Mouse (Mus musculus) liver, adult 2 months (tissue): ENCODE results near the gene Tlr5. TPM values are rescaled to one million over a fixed set of nuclear protein-coding genes. Genes with fewer than 3 reads are reported as not detected.

Experiments used
- DNase-seq: peaks from one replicate; pipeline ENCODE4 v3.0.0-alpha.2; 2011; ENCODE audit warnings: low read depth, low spot score; ENCODE audit errors: extremely low read depth
- H3K27ac ChIP-seq: fragments of 200-500 bp; replicated peaks from 2 replicates; pipeline ENCODE4 v1.5.1; 2012; ENCODE audit warnings: low read depth, mild to moderate bottlenecking, control low read depth, inconsistent platforms, low read length; ENCODE audit not compliant: insufficient read depth
- H3K27me3 ChIP-seq: fragments of 200-500 bp; 2 replicates; pipeline ENCODE4 v1.6.1; 2012; ENCODE audit warnings: mild to moderate bottlenecking, moderate library complexity, low read length, inconsistent platforms; ENCODE audit not compliant: control insufficient read depth, insufficient read depth
- H3K36me3 ChIP-seq: fragments of 200-500 bp; 2 replicates; pipeline ENCODE4 v1.6.1; 2012; ENCODE audit warnings: low read length, inconsistent platforms; ENCODE audit not compliant: control insufficient read depth, insufficient read depth
- H3K4me1 ChIP-seq: fragments of 200-500 bp; 2 replicates; pipeline ENCODE4 v1.6.1; 2011; ENCODE audit warnings: low read length; ENCODE audit not compliant: control insufficient read depth, insufficient read depth
- H3K4me3 ChIP-seq: fragments of 200-500 bp; 2 replicates; pipeline ENCODE4 v1.5.1; 2011; ENCODE audit warnings: low read depth, mild to moderate bottlenecking, control low read depth, low read length, moderate library complexity; ENCODE audit not compliant: insufficient read depth
- H3K79me2 ChIP-seq: fragments of 200-500 bp; 2 replicates; pipeline ENCODE4 v1.6.1; 2012; ENCODE audit warnings: inconsistent platforms, mild to moderate bottlenecking, low read length, moderate library complexity; ENCODE audit not compliant: control insufficient read depth, insufficient read depth
- H3K9ac ChIP-seq: fragments of 200-500 bp; 2 replicates; pipeline ENCODE4 v1.6.1; 2012; ENCODE audit warnings: low read depth, mild to moderate bottlenecking, control low read depth, inconsistent platforms, low read length
- CTCF ChIP-seq: fragments of 200-500 bp; IDR thresholded peaks from 2 replicates; pipeline ENCODE4 v1.5.1; 2011; ENCODE audit warnings: low read depth, low read length, control low read depth
- POLR2A ChIP-seq: fragments of 200-500 bp; IDR thresholded peaks from 2 replicates; pipeline ENCODE4 v1.6.1; 2011; ENCODE audit warnings: low read length, control low read depth; ENCODE audit not compliant: insufficient read depth; ENCODE audit errors: extremely low read depth
- WGBS: fragments of 180-500 bp; shearing (Covaris S2); methylation state at CpG from one replicate; pipeline ENCODE4 v1.1.7; 2018; 5-methylcytosine and 5-hydroxymethylcytosine counted together
- polyA plus RNA-seq: library from polyadenylated mRNA; depleted of rRNA; stranded (reverse); fragments of >200 nt; gene quantifications from 2 replicates; pipeline ENCODE4 v1.2.3, GENCODE M21; 2012
- total RNA-seq: library from RNA; depleted of rRNA; stranded (reverse); fragments of >200 nt; gene quantifications from 2 replicates; pipeline ENCODE4 v1.2.3, GENCODE M21; 2014

Tlr5 gene
- total and polyA plus RNA-seq, 2 experiments: 3.2 to 6.3 TPM

DNA sequence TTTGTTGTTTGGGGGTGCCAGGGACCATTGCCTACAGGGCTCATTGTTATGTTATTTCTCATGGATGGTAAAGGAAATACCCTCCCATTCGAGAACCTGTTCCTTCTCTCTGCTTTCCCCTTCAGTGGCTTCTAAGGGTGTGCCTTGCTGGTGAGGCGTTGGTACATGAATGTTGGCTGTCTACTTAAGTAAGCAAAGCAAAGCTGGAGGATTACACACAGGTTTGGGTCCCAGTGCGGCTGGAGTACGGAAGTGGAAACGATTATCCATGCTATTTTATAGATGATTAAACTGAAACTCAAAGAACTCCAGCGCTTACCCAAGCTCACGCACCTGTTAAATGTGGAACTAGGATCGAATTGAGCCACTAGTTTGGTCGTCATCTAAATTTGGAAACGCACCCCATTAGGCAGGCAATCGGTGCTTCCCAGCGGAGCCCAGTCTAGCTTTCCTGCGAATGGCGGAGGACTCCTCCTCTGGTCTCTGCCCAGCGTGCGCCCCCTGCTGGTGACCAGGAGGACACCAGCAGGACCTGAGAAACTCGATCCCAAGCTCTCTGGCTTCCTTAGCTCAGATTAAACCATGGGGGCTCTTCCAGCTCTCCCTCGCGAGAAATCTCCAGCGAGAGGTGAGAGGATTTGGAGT lies 5.3 kb downstream of the Tlr5 start:
- peak overlapping the region; percentile 57 for H3K9ac ChIP-seq
- H3K27ac ChIP-seq: peak overlapping the region; percentile 35; the same call in 1 of the 2 replicates

GRCm38 (mm10) chr1:182961076-182961475 lies 6.5 kb downstream of the Tlr5 start:
- Histone ChIP-seq H3K9ac (no peak overlapping the region), H3K27me3 (no peaks in the 10 kb centered on the region), H3K4me1 (peaks cover 19% of the 10 kb centered on the region), H3K4me3 (no peak overlapping the region), H3K36me3 (no peaks in the 10 kb centered on the region), H3K79me2 (no peaks in the 10 kb centered on the region), H3K27ac (no peak overlapping the region)
- DNase-seq: no peak
- 95% methylated on average over 5 of the region's 5 CpGs for WGBS
- TF ChIP-seq CTCF: no peak
- no peak for TF ChIP-seq POLR2A

More for the DNA sequence above, 5.3 kb downstream of the Tlr5 start:
- WGBS: 1% methylated on average over 20 of the region's 20 CpGs
- H3K79me2 ChIP-seq: no peaks in the 10 kb centered on the region
- no peak for TF ChIP-seq POLR2A
- TF ChIP-seq CTCF: peak; percentile 97
- no peaks in the 10 kb centered on the region for H3K27me3 ChIP-seq
- H3K4me1 ChIP-seq: peaks cover 25% of the 10 kb centered on the region
- peak overlapping the region; percentile 55 for H3K4me3 ChIP-seq
- H3K36me3 ChIP-seq: no peaks in the 10 kb centered on the region
- peak; percentile 76 for DNase-seq

DNA sequence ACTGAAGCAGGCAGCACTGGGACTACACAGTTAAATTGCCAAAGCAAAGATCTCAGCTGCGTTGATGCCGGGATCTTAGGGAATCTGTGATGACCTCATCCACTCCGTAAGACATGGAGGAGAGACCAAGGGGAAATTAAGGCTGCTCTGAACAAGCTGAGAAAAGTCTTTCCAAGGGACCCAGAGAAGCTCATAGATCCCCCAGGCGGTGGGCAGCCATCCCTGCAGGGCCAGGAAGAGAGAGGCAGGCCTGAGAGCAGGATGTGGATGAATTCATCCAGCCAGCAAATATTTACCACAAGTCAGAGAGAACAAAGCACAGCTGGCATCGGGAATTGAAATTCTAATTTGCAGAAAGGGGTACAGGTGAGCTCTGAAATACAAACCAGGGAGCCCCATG lies 8.7 kb downstream of the Tlr5 start:
- Histone ChIP-seq H3K4me1 (peaks cover 16% of the 10 kb centered on the region), H3K36me3 (no peaks in the 10 kb centered on the region), H3K27ac (no peak overlapping the region), H3K9ac (no peak overlapping the region), H3K4me3 (no peak overlapping the region), H3K27me3 (no peaks in the 10 kb centered on the region), H3K79me2 (no peaks in the 10 kb centered on the region)
- TF ChIP-seq POLR2A (no peak), CTCF (no peak)
- DNase-seq: no peak
- WGBS: 71% methylated on average over 5 of the region's 5 CpGs

DNA sequence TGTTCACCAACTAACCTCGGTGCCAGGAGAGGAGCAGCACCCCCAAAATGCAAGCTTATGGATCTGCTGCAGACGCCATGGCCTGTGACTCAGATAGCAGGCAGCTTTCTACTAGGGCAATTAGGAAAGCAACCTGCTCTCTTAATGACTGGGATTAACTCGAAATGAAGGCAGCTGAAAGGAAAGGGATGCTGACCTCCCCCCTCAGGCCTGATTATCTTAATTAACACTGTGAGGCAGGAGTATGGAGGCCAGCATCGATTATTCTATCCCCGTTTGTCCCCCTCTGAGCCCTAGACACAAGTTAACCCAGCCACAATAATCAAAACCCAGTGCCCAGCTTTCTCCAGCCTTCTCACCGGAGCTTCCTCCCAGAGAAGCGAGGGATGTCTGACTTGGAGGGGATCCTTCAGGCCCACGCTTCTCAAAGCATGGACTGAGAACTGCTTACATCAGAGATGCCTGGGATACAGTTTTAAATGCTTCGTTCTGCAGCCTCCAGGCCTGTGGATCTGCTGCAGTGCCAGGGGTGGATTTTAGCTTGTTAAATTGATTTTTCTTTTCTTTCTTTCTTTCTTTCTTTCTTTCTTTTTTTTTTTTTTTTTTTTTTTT lies 10.4 kb downstream of the Tlr5 start:
- no peaks in the 10 kb centered on the region for H3K36me3 ChIP-seq
- DNase-seq: no peak
- TF ChIP-seq CTCF (no peak), POLR2A (no peak)
- H3K4me1 ChIP-seq: peaks cover 7% of the 10 kb centered on the region
- no peaks in the 10 kb centered on the region for H3K79me2 ChIP-seq
- H3K9ac ChIP-seq: no peak overlapping the region
- H3K4me3 ChIP-seq: no peak overlapping the region
- 83% methylated on average over 9 of the region's 9 CpGs for WGBS
- H3K27ac ChIP-seq: no peak overlapping the region
- no peaks in the 10 kb centered on the region for H3K27me3 ChIP-seq

- Histone ChIP-seq H3K27me3 (no peaks in the 10 kb centered on the region), H3K36me3 (peaks cover 3% of the 10 kb centered on the region; the same call in 1 of the 2 replicates), H3K79me2 (no peaks in the 10 kb centered on the region), H3K27ac (no peak overlapping the region), H3K9ac (no peak overlapping the region), H3K4me1 (peaks cover 7% of the 10 kb centered on the region), H3K4me3 (no peak overlapping the region)
- WGBS: 94% methylated on average over 9 of the region's 9 CpGs
- DNase-seq: no peak
- TF ChIP-seq CTCF (no peak), POLR2A (no peak)
Measured at GRCm38 (mm10) chr1:182968732-182969131, 14.1 kb downstream of the Tlr5 start.

- no peak for DNase-seq
- Histone ChIP-seq H3K4me3 (no peak overlapping the region), H3K9ac (no peak overlapping the region), H3K36me3 (peaks cover 10% of the 10 kb centered on the region; the same call in 1 of the 2 replicates), H3K27ac (no peak overlapping the region), H3K4me1 (peaks cover 3% of the 10 kb centered on the region; the same call in 1 of the 2 replicates), H3K27me3 (no peaks in the 10 kb centered on the region), H3K79me2 (no peaks in the 10 kb centered on the region)
- TF ChIP-seq CTCF: no peak
- TF ChIP-seq POLR2A: no peak
- 90% methylated on average over 6 of the region's 6 CpGs for WGBS
Measured at GRCm38 (mm10) chr1:182972240-182972639, 17.7 kb downstream of the Tlr5 start.
